Mouse (Mus musculus) liver, embryonic 14.5 days (tissue): ENCODE data around the gene Plekho2.

ENCODE experiments used
- CTCF ChIP-seq: IDR thresholded peaks from 2 replicates; pipeline ENCODE4 v1.5.1; 2016; ENCODE audit warnings: antibody characterized with exemption, low read depth, control low read depth
- EP300 ChIP-seq: IDR thresholded peaks from 2 replicates; pipeline ENCODE4 v1.6.1; 2016; ENCODE audit warnings: antibody characterized with exemption, low read depth

DNA sequence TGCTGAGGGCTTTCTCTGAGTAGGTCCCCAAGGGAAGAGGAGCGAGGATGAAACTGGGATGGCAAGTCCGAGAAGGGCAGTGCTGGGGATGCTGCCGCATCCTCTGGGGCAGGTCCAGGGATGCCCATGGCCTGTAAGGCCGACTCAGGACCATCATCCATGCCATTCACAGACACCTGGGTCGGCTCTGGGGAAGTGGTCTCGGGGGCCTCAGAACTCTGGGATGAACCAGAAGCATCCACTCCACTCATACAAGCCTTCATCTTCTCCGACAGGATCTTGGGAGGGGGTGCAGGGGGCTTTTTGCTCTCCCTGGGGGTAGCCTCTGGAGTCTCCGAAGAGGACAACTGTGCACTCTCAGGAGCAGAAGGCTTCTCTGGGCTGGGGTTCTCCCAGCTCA, 23.5 kb downstream of the Plekho2 start:
- TF ChIP-seq CTCF (no peak), EP300 (no peak)
